Mouse (Mus musculus) liver, postnatal 0 days (tissue): ENCODE data around the gene Dcbld2. TPM values are rescaled to one million over a fixed set of nuclear protein-coding genes. Genes with fewer than 3 reads are reported as not detected.

Source experiments
- ATAC-seq: fragments of 200-750 bp; cut with Nextera tagmentation; 2 replicates; pipeline ENCODE4 v1.8.0; 2017; ENCODE audit warnings: mild to moderate bottlenecking, moderate library complexity
- DNase-seq: peaks from one replicate; pipeline ENCODE4 v3.0.0-alpha.2; 2016
- H3K27ac ChIP-seq: fragments of 300-500 bp; sonication (generic); 2 replicates; pipeline ENCODE4 v1.5.1; 2014; ENCODE audit warnings: antibody characterized with exemption, moderate library complexity, mild to moderate bottlenecking, low read depth
- H3K27me3 ChIP-seq: fragments of 300-500 bp; sonication (generic); 2 replicates; pipeline ENCODE4 v1.6.1; 2014; ENCODE audit warnings: low read length, control low read depth, mixed read lengths; ENCODE audit not compliant: insufficient read depth
- H3K36me3 ChIP-seq: fragments of 300-500 bp; sonication (generic); replicated peaks from 2 replicates; pipeline ENCODE4 v1.6.1; 2014; ENCODE audit warnings: mild to moderate bottlenecking, control low read depth, low read length, moderate library complexity, mixed read lengths; ENCODE audit not compliant: insufficient read depth
- H3K4me1 ChIP-seq: fragments of 300-500 bp; sonication (generic); 2 replicates; pipeline ENCODE4 v1.6.1; 2014; ENCODE audit warnings: antibody characterized with exemption, mild to moderate bottlenecking, control low read depth; ENCODE audit not compliant: insufficient read depth
- H3K4me2 ChIP-seq: fragments of 300-500 bp; sonication (generic); 2 replicates; pipeline ENCODE4 v1.6.1; 2014; ENCODE audit warnings: low read depth, mild to moderate bottlenecking, low read length, moderate library complexity, mixed read lengths
- H3K4me3 ChIP-seq: fragments of 300-500 bp; sonication (generic); 2 replicates; pipeline ENCODE4 v1.5.1; 2014; ENCODE audit warnings: low read depth, low read length
- H3K9ac ChIP-seq: fragments of 300-500 bp; sonication (generic); replicated peaks from 2 replicates; pipeline ENCODE4 v1.6.1; 2014; ENCODE audit warnings: mild to moderate bottlenecking, moderate library complexity
- H3K9me3 ChIP-seq: fragments of 300-500 bp; sonication (generic); 2 replicates; pipeline ENCODE4 v1.6.1; 2016; ENCODE audit warnings: mild to moderate bottlenecking, control low read depth, low read length, mixed read lengths
- CTCF ChIP-seq: sonication (generic); IDR thresholded peaks from 2 replicates; pipeline ENCODE4 v1.5.1; 2016; ENCODE audit warnings: antibody characterized with exemption, low read depth
- EP300 ChIP-seq: IDR thresholded peaks from 2 replicates; pipeline ENCODE4 v1.6.1; 2016; ENCODE audit warnings: antibody characterized with exemption, low read depth, mild to moderate bottlenecking
- WGBS: fragments of 180-500 bp; shearing (Covaris S2); extraction: QIAGEN DNeasy Blood & Tissue Kit; methylation state at CpG from one replicate; pipeline ENCODE4 v1.1.7; 2014; ENCODE audit not compliant: insufficient replicate concordance; 5-methylcytosine and 5-hydroxymethylcytosine counted together
- polyA plus RNA-seq: library from polyadenylated mRNA; unstranded; fragments of >200 nt; fragmentation: Nextera tagmentation; extraction: Ambion mirVana; gene quantifications from 2 replicates; pipeline ENCODE4 v1.2.1, GENCODE M21; 2015

Gene Dcbld2
- polyA plus RNA-seq, 1 experiment from 2014 or later, result 0.31 TPM

DNA sequence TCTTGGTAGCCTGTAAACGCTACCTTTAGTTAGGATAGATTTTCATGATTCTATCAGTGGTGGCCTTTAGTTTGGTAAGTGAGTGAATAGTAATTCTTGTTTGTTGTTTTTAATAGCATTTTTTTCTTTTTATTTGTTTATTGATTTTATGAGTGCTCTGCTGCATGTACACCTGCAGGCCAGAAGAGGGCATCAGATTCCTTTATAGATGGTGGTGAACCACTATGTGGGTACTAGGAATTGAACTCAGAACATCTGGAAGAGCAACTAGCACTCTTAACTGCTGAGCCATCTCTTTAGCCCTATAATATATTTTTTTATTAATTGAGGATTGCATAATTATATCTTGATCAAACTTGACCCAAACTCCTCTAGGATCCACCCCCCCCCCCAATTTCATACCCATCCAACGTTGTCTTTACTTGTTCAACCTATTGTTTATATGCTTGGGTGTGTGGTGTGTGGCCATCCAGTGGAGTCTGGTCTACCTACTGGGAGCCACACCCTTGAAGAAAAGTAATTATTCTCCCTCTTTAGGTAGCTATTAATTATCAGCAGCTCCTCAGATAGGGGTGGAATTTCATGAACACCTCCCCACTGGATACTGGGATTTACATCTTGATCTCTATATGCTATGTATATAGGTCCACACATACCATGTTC is 53.7 kb downstream of the Dcbld2 start:
- no peak for DNase-seq
- Histone ChIP-seq H3K36me3 (peaks cover 13% of the 10 kb centered on the region; the same call in 1 of the 2 replicates), H3K27ac (no peak overlapping the region), H3K4me2 (no peak overlapping the region), H3K27me3 (no peaks in the 10 kb centered on the region), H3K9ac (no peak overlapping the region), H3K4me3 (no peak overlapping the region), H3K9me3 (no peaks in the 10 kb centered on the region), H3K4me1 (peaks cover 8% of the 10 kb centered on the region)
- TF ChIP-seq EP300 (no peak), CTCF (peak; percentile 75)
- WGBS, result 81% methylated on average over 2 of the region's 2 CpGs
- ATAC-seq, result peak; percentile 48; the same call in 1 of the 2 replicates

DNA sequence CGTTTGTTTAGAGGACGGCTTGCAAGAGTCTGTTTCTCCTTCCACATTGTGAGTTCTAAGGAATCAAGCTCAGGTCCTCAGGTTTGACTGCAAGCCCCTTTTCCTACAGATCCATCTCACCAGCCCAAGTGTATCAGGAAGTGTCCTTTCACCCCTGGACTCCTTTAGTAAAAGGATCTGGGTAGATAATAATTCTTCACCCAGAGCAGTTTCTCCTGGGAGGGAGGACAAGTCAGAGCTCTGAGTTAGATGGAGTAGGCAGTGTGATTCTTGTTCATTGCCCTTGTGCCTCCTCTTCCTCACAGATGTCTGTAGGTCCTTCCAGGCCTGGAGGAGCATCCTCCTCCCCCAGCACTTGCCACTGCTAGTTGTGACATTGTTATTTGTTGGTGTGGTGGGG is 54.3 kb downstream of the Dcbld2 start:
- Histone ChIP-seq H3K27ac (no peak overlapping the region), H3K36me3 (peaks cover 17% of the 10 kb centered on the region), H3K4me1 (peaks cover 3% of the 10 kb centered on the region), H3K4me2 (no peak overlapping the region), H3K9me3 (no peaks in the 10 kb centered on the region), H3K9ac (no peak overlapping the region), H3K27me3 (no peaks in the 10 kb centered on the region), H3K4me3 (no peak overlapping the region)
- no peak for DNase-seq
- TF ChIP-seq EP300, result no peak
- TF ChIP-seq CTCF, result no peak
- 83% methylated on average over 2 of the region's 2 CpGs for WGBS
- no peak for ATAC-seq

DNA sequence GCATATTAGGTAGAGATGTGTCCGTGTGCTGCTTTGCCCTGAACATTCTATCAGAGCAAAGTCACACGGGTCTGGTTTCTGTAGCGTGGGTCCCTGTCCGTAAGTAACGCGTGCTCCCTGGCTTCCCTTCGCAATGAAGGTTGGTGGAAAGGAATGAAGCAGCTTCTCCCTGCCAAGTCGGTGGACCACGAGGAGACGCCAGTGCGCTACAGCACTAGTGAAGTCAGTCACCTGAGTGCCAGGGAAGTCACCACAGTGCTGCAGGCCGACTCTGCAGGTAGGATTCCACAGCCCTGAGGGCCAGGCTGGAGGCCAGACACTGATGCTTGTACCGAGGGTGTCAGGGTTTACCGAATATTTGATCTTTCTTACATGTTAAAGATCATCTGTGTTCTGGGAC is 55.8 kb downstream of the Dcbld2 start:
- 90% methylated on average over 14 of the region's 14 CpGs for WGBS
- ATAC-seq, result no peak
- TF ChIP-seq EP300, result no peak
- 0 out of 2 replicates have a peak, but pooled peaks have one; percentile 7 for TF ChIP-seq CTCF

DNA sequence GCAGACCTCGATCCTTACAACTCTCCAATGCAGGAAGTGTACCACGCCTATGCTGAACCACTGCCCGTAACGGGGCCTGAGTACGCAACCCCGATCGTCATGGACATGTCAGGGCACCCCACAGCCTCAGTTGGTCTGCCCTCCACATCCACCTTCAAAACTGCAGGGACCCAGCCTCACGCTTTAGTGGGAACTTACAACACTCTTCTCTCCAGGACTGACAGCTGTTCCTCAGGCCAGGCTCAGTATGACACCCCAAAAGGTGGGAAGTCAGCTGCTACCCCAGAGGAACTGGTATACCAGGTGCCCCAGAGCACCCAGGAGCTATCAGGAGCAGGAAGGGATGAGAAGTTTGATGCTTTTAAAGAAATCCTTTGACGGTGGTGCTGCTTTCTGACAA is 57.2 kb downstream of the Dcbld2 start:
- 74% methylated on average over 9 of the region's 9 CpGs for WGBS
- Histone ChIP-seq H3K27ac (no peak overlapping the region), H3K36me3 (peaks cover 21% of the 10 kb centered on the region)

More for the DNA sequence above, 55.8 kb downstream of the Dcbld2 start:
- peaks cover 3% of the 10 kb centered on the region for H3K4me1 ChIP-seq
- H3K27me3 ChIP-seq, result no peaks in the 10 kb centered on the region
- no peaks in the 10 kb centered on the region for H3K9me3 ChIP-seq
- no peak overlapping the region for H3K4me2 ChIP-seq
- no peak for DNase-seq
- peaks cover 20% of the 10 kb centered on the region for H3K36me3 ChIP-seq
- no peak overlapping the region for H3K27ac ChIP-seq
- H3K4me3 ChIP-seq, result no peak overlapping the region
- no peak overlapping the region for H3K9ac ChIP-seq

DNA sequence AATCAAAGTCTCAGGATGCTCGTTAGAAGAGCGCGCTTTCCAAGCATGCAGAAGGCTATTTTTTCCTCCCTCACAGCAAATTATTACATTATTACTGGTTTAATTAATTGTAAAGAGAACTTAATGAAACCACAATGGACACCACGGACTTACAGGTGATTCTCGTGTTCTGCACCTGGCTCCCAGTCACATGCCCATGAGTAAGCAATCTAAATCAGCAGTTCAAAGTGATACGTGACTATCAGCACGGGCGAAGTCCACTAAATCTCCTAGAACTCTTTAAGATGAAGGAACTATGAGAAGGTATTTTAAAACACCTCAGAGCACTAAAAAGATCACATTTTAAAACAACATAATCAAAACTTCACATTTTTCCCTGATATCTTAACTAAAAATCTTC is 61.8 kb downstream of the Dcbld2 start:
- TF ChIP-seq EP300, result no peak
- WGBS, result 88% methylated on average over 8 of the region's 8 CpGs
- Histone ChIP-seq H3K9ac (no peak overlapping the region), H3K4me1 (no peaks in the 10 kb centered on the region), H3K4me2 (no peak overlapping the region), H3K4me3 (no peak overlapping the region), H3K9me3 (no peaks in the 10 kb centered on the region), H3K36me3 (peaks cover 26% of the 10 kb centered on the region; the same call in 1 of the 2 replicates), H3K27me3 (no peaks in the 10 kb centered on the region), H3K27ac (no peak overlapping the region)
- ATAC-seq (no peak), DNase-seq (no peak)

More for the DNA sequence above, 57.2 kb downstream of the Dcbld2 start:
- ATAC-seq (no peak), DNase-seq (no peak)
- no peak for TF ChIP-seq EP300
- TF ChIP-seq CTCF, result no peak
- no peak overlapping the region for H3K9ac ChIP-seq
- H3K4me2 ChIP-seq, result no peak overlapping the region
- H3K4me1 ChIP-seq, result peaks cover 1% of the 10 kb centered on the region
- H3K4me3 ChIP-seq, result no peak overlapping the region
- H3K27me3 ChIP-seq, result no peaks in the 10 kb centered on the region
- H3K9me3 ChIP-seq, result no peaks in the 10 kb centered on the region

DNA sequence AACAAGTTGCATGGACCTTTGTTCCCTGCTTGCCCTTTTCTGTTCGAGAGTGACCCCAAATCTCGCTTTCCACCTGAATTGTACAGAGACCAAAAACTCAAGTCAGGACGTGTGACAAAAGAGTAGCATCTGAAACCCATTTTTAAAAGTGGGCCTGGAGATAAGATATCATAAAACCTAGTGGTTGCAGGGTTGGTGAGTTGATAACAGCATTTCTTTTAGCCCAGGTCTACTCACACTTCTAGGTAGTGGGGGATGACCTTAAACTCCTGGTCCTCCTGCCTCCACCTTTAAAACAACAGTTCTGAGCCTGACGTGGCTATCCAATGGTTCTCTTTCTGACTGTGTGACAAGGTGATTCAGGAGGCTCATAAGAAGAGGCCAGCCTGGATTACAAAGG is 62.6 kb downstream of the Dcbld2 start:
- no peaks in the 10 kb centered on the region for H3K27me3 ChIP-seq
- no peak overlapping the region for H3K4me3 ChIP-seq
- H3K36me3 ChIP-seq, result peaks cover 26% of the 10 kb centered on the region; the same call in 1 of the 2 replicates
- WGBS, result 46% methylated on average over 4 of the region's 4 CpGs
- H3K27ac ChIP-seq, result no peak overlapping the region
- no peak overlapping the region for H3K9ac ChIP-seq
- no peaks in the 10 kb centered on the region for H3K9me3 ChIP-seq
- TF ChIP-seq EP300, result no peak
- ATAC-seq, result no peak
- DNase-seq, result no peak
- H3K4me2 ChIP-seq, result no peak overlapping the region
- H3K4me1 ChIP-seq, result no peaks in the 10 kb centered on the region
